Mouse (Mus musculus) spleen, adult 18-20 months (tissue): ENCODE results near the gene Echdc3.
A peak's percentile ranks its signal among the peaks of the same experiment; 100 is the strongest.

ENCODE experiments used
- DNase-seq, 2 experiments: peaks; one replicate each; pipeline ENCODE4 v3.0.0; 2022; ENCODE audit warnings: mixed read lengths in 2 of 2

Gene Echdc3

GRCm38 (mm10) chr2:6220141-6220805 is 7.4 kb upstream of the Echdc3 start:
- DNase-seq: peak; percentile 65 to 86

DNA sequence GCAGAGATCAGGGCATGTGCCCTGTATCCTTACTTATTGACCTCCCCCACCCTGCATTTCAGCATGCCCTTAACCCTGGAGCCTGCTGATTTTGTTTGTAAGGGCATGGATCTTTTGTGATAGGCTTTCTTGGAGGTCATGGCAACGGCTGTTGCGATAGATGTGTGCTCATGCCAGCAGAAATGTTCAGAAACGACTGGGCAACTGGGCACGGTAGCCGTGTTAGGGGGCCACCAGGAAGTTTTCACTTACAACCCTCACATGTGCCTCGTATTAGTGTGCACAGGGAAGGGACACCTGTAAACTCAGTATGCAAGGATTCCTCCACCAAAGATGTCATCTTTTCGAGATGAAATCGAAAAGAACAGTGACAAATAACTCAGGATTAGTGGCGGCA is 508 bp downstream of the Echdc3 start:
- DNase-seq: no peak

DNA sequence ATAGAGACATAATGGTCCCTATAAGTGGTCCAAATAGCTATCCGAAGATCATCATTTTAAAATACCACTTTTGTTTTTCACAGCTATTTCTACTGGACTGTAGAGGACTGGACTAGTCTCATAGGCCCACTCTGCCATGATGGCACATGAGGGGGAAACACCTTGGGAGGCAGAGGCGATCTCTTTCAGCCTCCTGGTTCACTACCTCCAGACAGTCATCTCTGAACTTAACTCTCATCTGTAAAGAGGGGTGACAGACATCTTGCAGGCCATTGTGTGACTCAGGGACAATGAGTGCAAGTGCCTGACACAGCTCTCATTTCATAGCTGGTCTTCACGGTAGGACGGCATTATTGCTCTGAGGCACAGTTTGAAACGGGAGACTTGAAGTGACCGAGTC is 2.0 kb downstream of the Echdc3 start:
- no peak for DNase-seq

DNA sequence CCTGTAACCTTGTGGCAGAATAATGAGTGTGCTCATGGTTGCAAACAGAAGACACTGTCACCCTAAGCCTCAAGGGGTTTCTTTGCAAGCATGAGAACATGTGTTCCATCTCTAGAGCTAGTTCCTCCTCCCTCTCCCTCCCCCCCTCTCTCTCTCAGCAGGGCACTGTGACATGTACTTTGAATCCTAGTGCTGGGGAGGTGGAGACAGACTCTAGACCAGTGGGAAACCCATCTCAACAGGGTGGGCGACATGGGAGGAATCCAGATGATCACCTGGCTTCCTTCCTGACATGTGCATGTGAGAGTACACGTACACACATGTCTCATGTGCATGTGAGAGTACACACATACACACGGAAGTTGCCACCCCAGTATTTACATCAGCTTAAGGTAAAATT is 3.1 kb downstream of the Echdc3 start:
- DNase-seq: no peak

DNA sequence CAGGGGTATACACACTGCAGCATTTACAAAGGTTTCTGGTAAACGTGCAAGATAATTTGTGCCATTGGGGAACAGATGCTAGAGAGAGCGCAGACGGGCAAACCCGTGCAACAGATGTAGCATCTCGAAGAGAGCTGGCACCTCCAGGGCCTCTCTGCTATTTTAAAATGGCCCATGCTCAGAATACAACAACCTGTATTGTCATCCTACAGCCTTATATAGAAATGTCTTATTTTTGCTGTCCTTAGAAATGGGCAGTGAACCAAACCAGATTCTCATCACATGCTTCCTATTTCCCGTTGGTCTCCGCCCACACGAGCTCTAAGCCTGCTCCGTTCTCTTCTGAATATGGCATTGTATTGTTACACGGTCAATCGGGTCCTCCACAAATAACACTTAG is 3.7 kb downstream of the Echdc3 start:
- DNase-seq: no peak

DNA sequence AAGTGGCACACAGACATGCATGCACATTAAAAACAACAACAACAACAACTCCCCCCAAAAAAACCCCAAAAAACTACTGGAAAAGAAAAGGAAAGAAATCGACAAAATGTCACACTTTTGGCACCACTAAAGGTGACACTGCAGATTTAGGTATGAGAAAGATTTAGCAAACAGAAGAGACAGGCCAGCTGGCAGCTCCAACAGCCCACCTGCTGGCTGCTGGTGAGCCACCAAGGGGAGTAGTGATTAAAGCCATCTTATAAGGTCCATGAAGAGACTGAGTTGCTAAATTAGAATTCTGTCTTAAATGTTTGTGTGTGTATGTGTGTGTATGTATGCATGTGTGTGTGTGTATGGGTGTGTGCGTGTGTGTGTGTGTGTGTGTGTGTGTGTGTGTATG is 5.1 kb downstream of the Echdc3 start:
- DNase-seq: no peak

DNA sequence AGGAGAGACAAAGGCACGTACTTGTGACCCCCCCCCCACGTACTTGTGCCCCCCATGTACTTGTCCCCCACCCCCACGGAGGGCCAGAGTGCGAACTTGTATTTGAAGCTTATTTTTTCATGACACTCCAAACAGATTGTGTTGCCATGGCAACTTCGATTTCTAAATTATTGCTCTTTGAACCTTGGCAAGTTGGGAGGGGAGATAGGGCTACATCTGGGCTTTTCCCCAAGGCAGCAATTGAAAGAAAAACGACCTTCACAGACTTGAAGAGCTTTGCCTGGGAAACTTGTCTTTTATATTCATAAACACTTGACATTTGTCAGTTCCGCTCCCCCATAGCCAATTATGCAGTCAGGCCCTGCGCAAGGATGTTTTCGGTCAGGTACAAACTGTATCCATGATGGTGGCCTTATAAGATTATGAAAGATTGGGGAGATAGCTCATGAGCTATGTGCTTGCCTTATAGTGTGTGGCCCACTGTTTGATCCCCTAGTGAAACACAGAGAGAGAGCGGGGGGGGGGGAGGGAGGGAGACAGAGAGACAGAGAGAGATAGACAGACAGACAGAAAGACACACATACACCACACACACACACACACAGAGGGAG is 16.4 kb downstream of the Echdc3 start:
- DNase-seq: no peak

DNA sequence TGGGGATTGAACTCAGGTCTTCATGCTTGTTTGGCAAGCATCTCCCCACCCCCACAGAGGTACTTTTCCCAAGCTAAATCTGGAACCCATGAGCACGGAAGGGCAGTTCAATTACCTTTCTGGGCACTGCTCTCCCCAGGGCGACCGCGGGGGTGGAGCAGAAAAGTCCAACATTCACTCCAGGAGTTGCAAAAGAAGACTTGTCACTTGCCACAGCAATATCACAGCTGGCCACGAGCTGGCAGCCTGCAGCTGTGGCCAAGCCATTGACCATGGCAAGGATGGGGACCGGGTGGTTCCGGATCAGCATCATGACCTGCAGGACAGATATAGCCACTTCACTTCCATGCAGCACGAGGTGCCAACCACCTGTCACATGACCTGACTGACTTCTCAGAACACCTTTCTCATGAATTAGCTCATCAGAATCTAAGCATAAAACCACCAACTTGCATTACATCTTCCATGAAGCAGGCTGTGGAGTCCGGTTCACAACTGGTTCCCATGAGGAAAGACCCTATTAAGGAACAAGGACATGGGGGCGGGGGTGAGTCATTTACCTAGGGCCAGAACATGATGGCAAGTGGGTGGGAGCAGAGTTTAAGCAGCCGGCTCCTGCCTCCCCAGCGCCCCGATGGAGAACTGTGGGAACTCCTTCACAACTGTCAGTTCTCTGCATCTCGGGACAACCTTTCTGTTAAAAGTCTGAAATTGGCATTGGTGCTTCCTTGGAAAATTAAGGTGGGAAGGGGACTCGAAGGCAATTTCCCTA is 17.2 kb downstream of the Echdc3 start:
- no peak for DNase-seq

- no peak for DNase-seq
Measured at GRCm38 (mm10) chr2:6194497-6194896, 18.3 kb downstream of the Echdc3 start.

- no peak for DNase-seq
Measured at GRCm38 (mm10) chr2:6193591-6193973, 19.3 kb downstream of the Echdc3 start.

DNA sequence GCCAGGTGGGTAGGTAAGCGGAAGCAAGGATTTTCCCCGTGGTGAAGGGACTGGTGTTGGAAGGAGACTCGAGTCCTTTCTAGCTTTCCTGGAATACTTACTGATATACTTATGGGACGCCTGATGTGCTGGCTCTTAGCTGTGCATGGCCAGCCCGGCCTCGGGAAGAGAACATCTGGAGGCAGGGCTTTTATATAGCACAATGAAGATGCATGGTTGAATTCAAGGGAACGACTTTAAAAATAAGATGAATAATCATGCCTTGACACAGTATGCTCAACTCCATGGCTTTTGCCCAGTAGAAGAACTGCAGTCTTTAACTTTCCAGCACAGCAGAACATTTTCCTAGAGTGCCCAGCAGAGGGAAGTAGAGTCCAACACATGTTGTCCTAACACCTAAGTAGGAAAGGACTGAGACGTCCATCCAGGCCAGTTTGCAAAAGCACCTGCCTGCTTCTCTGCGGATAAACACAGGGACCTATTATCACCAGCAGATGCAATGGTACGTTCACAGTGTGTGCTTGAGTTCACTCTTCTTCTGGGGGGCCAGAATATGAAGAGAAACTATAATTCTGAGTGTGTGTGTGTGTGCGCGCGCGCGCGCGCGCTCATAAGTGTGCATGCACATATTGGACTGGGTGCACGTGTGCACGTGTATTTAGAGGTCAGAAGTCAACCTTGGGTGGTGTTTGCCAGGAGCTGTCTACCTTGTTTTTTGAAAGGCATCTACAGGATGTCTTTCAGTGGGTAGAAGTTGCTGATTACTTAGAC is 19.8 kb downstream of the Echdc3 start:
- peak in 1 of 2 experiments; percentile 41 for DNase-seq

- no peak for DNase-seq
Measured at GRCm38 (mm10) chr2:6190036-6190435, 22.8 kb downstream of the Echdc3 start.

DNA sequence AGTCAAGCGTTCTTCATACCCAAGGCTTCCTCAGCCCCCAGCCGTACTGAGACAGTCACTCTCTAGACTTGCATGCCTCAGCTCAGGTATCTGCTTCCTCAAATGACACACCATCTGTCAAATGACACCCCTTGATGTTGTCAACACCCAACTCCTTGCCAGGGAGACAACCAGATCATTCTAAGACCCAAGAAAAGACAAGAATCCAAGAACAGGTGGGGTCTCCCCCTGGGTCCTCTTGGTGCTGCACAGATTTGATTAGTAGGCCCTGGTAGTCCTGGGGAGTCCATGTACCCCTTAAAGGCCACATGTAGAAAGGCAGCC is 23.2 kb downstream of the Echdc3 start:
- no peak for DNase-seq

- DNase-seq: no peak
Measured at GRCm38 (mm10) chr2:6188891-6189674, 23.8 kb downstream of the Echdc3 start.

DNA sequence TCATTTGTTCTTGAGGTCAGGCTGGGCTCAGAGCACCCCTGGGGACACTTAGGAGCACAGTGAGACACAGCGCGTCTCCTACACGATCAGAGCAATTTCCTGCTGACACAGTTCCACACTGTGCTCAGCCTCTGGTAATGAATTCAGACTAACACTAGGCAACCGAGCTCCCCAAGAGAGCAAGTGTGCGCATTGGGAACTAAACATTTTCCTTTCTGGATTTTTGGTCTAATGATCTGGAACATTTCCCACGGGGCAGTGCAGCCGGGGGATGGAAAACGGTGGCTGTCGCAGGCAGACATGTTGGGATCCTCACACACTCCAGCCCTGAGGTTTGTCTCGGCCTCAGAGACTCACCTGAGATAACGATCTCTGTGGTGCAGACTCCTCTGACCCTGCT is 25.4 kb downstream of the Echdc3 start:
- DNase-seq: no peak

DNA sequence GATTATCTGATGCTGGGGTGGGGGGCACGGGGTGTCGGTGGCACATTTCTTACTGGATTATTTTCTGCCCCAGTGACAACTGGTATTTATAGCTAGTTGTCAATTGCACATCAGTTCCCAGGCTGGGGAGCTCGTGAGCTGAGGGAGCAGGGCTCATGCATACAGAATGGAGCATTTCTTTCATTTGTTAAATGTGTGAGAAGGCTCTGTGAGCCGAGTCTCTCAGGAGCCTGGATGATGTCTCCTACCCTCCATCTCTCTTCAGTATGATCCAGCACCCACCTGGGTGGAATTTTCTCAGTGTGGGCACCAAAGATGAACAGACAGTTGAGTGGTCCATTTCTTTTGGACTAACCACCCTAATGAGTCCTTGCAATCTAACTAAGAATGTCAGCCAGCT is 25.9 kb downstream of the Echdc3 start:
- no peak for DNase-seq

GRCm38 (mm10) chr2:6179749-6180117 is 33.1 kb downstream of the Echdc3 start:
- DNase-seq: no peak

DNA sequence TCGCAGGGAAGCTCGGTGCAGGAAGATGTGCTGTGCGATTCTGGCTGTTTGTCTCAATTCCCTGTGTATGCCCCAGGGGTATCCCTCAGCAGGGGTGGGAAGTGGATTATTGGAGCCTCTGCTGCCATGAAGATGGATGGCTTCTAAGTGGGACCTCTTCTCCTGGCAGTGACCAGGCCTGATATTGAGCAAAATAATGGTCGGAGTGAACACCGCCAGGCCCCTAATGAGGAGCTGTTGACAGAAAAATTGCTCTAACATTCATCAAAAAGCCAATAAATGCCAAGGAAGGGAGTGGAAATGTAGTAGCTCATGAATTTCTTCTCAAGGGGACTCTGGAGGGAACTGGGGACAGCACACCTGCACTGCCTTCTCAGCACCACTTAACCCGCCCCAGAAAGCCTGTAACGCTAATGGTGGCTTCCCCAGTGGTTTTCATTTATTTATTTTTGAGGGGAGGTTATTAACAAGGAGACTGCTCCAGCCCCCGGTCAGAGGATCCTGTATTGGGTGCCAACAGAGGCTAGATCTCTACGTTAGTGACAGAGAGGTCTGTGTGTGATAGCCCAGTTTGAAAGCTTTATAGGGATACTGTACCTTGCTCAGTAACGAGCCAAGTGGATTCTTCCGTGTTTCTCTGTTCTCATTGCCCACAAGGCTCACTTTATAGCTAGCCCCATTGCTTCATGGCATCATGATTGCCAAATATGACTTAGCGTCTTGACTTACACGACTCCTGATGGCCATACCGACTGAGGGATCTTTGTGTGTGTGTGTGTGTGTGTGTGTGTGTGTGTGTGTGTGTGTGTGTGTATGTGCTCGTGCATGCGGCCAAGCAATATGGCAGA is 33.7 kb downstream of the Echdc3 start:
- DNase-seq: no peak

- DNase-seq: no peak
Measured at GRCm38 (mm10) chr2:6173013-6173412, 39.8 kb downstream of the Echdc3 start.

- DNase-seq: no peak
Measured at GRCm38 (mm10) chr2:6168560-6168959, 44.3 kb downstream of the Echdc3 start.

- peak in 1 of 2 experiments; percentile 64 for DNase-seq
Measured at GRCm38 (mm10) chr2:6167843-6168558, 44.8 kb downstream of the Echdc3 start.
